Mouse (Mus musculus) lung, postnatal 0 days (tissue): Measurements from ENCODE around the gene Ergic1. TPM values are rescaled to one million over a fixed set of nuclear protein-coding genes. Genes with fewer than 3 reads are reported as not detected.

Source experiments
- ATAC-seq: fragments of 200-750 bp; cut with Nextera tagmentation; 2 replicates; pipeline ENCODE4 v1.8.0; 2017; ENCODE audit warnings: moderate library complexity
- DNase-seq: peaks from one replicate; pipeline ENCODE4 v3.0.0-alpha.2; 2016; ENCODE audit warnings: low spot score
- H3K27ac ChIP-seq: fragments of 300-500 bp; sonication (generic); 2 replicates; pipeline ENCODE4 v1.5.1; 2014; ENCODE audit warnings: antibody characterized with exemption, mild to moderate bottlenecking, low read length, mixed read lengths
- H3K27me3 ChIP-seq: fragments of 300-500 bp; sonication (generic); replicated peaks from 2 replicates; pipeline ENCODE4 v1.6.1; 2014; ENCODE audit warnings: low read length, mixed read lengths; ENCODE audit not compliant: insufficient read depth
- H3K36me3 ChIP-seq: fragments of 300-500 bp; sonication (generic); 2 replicates; pipeline ENCODE4 v1.6.1; 2014; ENCODE audit warnings: low read length, mixed read lengths; ENCODE audit not compliant: insufficient read depth
- H3K4me1 ChIP-seq: fragments of 300-500 bp; sonication (generic); 2 replicates; pipeline ENCODE4 v1.6.1; 2014; ENCODE audit warnings: antibody characterized with exemption, low read depth, low read length, mixed read lengths; ENCODE audit not compliant: insufficient read depth
- H3K4me2 ChIP-seq: fragments of 300-500 bp; sonication (generic); replicated peaks from 2 replicates; pipeline ENCODE4 v1.6.1; 2014; ENCODE audit warnings: low read depth, mild to moderate bottlenecking, low read length, moderate library complexity, mixed read lengths
- H3K4me3 ChIP-seq: fragments of 300-500 bp; sonication (generic); 2 replicates; pipeline ENCODE4 v1.5.1; 2014; ENCODE audit warnings: low read depth, low read length
- H3K9ac ChIP-seq: fragments of 300-500 bp; sonication (generic); replicated peaks from 2 replicates; pipeline ENCODE4 v1.6.1; 2014; ENCODE audit warnings: low read depth, mild to moderate bottlenecking
- H3K9me3 ChIP-seq: fragments of 300-500 bp; sonication (generic); 2 replicates; pipeline ENCODE4 v1.6.1; 2016; ENCODE audit warnings: low read length, mixed read lengths
- CTCF ChIP-seq: IDR thresholded peaks from 2 replicates; pipeline ENCODE4 v1.5.1; 2016; ENCODE audit warnings: antibody characterized with exemption, mild to moderate bottlenecking
- EP300 ChIP-seq: IDR thresholded peaks from 2 replicates; pipeline ENCODE4 v1.6.1; 2016; ENCODE audit warnings: antibody characterized with exemption, mild to moderate bottlenecking, control low read depth
- WGBS: fragments of 180-500 bp; shearing (Covaris S2); extraction: QIAGEN DNeasy Blood & Tissue Kit; methylation state at CpG from one replicate; pipeline ENCODE4 v1.1.7; 2014; 5-methylcytosine and 5-hydroxymethylcytosine counted together
- polyA plus RNA-seq: library from polyadenylated mRNA; unstranded; fragments of >200 nt; fragmentation: Nextera tagmentation; extraction: Ambion mirVana; gene quantifications from 2 replicates; pipeline ENCODE4 v1.2.1, GENCODE M21; 2015

Gene Ergic1
- polyA plus RNA-seq, 1 experiment from 2014 or later, result 50.6 TPM

GRCm38 (mm10) chr17:26631811-26632327 lies 70.6 kb downstream of the Ergic1 start:
- Histone ChIP-seq H3K4me2 (no peak overlapping the region), H3K27ac (no peak overlapping the region), H3K27me3 (no peaks in the 10 kb centered on the region), H3K9ac (no peak overlapping the region), H3K4me3 (no peak overlapping the region), H3K4me1 (no peaks in the 10 kb centered on the region), H3K9me3 (no peaks in the 10 kb centered on the region), H3K36me3 (peaks cover 3% of the 10 kb centered on the region; the same call in 1 of the 2 replicates)
- ATAC-seq (peak; percentile 52), DNase-seq (no peak)
- WGBS, result 74% methylated on average over 8 of the region's 8 CpGs
- TF ChIP-seq CTCF (no peak), EP300 (no peak)

GRCm38 (mm10) chr17:26633186-26633585 lies 71.9 kb downstream of the Ergic1 start:
- no peak for TF ChIP-seq CTCF
- TF ChIP-seq EP300, result no peak
- H3K4me3 ChIP-seq, result no peak overlapping the region
- no peak for DNase-seq
- no peaks in the 10 kb centered on the region for H3K4me1 ChIP-seq
- no peak for ATAC-seq
- no peaks in the 10 kb centered on the region for H3K27me3 ChIP-seq
- no peak overlapping the region for H3K4me2 ChIP-seq
- 88% methylated on average over 9 of the region's 9 CpGs for WGBS
- H3K27ac ChIP-seq, result no peak overlapping the region
- no peaks in the 10 kb centered on the region for H3K9me3 ChIP-seq
- no peak overlapping the region for H3K9ac ChIP-seq
- no peaks in the 10 kb centered on the region; the same call in 1 of the 2 replicates for H3K36me3 ChIP-seq

- no peak for DNase-seq
- Histone ChIP-seq H3K4me1 (no peaks in the 10 kb centered on the region), H3K4me3 (no peak overlapping the region), H3K9ac (no peak overlapping the region), H3K27ac (no peak overlapping the region), H3K9me3 (no peaks in the 10 kb centered on the region), H3K4me2 (no peak overlapping the region), H3K36me3 (no peaks in the 10 kb centered on the region; the same call in 1 of the 2 replicates), H3K27me3 (no peaks in the 10 kb centered on the region)
- 96% methylated on average over 9 of the region's 9 CpGs for WGBS
- ATAC-seq, result no peak
- TF ChIP-seq CTCF (no peak), EP300 (no peak)
Observed at GRCm38 (mm10) chr17:26633926-26634325, 72.6 kb downstream of the Ergic1 start.

DNA sequence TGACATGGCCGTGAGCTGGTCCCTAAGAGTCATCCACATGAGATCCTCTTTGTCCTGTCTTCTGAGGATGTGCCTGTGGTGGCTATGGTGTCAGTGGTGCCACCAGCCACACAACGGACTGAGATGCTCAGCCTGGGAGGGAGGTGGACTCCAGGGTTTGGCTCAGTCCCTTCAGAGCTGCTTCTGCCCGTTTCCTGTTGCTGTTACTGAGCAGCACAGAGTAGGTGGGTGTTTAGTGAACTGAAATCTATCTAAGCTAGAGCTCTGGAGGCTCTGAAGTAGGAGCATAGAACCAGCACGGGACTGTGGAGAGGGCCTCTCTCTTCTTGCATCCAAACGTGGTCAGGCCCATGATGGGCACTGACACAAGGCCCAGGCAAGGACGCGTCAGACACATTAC lies 73.2 kb downstream of the Ergic1 start:
- Histone ChIP-seq H3K27ac (no peak overlapping the region), H3K4me1 (no peaks in the 10 kb centered on the region), H3K9me3 (no peaks in the 10 kb centered on the region), H3K36me3 (no peaks in the 10 kb centered on the region; the same call in 1 of the 2 replicates), H3K27me3 (no peaks in the 10 kb centered on the region), H3K9ac (no peak overlapping the region), H3K4me2 (no peak overlapping the region), H3K4me3 (no peak overlapping the region)
- WGBS, result 86% methylated on average over 7 of the region's 7 CpGs
- TF ChIP-seq CTCF (no peak), EP300 (no peak)
- DNase-seq, result no peak
- no peak for ATAC-seq

DNA sequence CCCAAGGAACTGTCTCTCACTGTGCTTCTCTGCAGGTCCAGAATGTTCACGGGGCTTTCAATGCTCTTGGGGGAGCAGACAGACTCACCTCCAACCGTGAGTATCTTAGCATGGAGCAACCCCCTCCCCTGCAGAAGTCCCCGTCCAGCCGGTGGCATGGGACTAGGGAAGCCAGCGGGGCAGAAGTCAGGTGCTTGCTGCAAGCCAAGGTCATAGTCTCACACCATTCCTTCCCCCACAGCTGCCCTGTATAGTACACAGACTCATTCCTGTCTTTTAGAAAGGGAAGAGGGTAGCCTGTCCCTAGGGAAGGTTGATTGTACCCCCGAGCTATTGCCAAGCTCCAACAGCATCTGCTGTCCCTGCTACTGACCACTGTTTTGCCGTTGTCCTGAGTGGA lies 74.7 kb downstream of the Ergic1 start:
- peaks cover 7% of the 10 kb centered on the region; the same call in 1 of the 2 replicates for H3K36me3 ChIP-seq
- no peak for ATAC-seq
- WGBS, result 84% methylated on average over 7 of the region's 7 CpGs

GRCm38 (mm10) chr17:26637851-26638250 lies 76.6 kb downstream of the Ergic1 start:
- no peaks in the 10 kb centered on the region for H3K4me1 ChIP-seq
- H3K9me3 ChIP-seq, result no peaks in the 10 kb centered on the region
- H3K4me3 ChIP-seq, result no peak overlapping the region
- WGBS, result 60% methylated on average over 4 of the region's 4 CpGs
- H3K36me3 ChIP-seq, result peaks cover 13% of the 10 kb centered on the region; the same call in 1 of the 2 replicates
- no peaks in the 10 kb centered on the region for H3K27me3 ChIP-seq
- ATAC-seq (no peak), DNase-seq (no peak)
- TF ChIP-seq EP300, result no peak
- no peak for TF ChIP-seq CTCF
- no peak overlapping the region for H3K27ac ChIP-seq
- no peak overlapping the region for H3K4me2 ChIP-seq
- H3K9ac ChIP-seq, result no peak overlapping the region

More for the DNA sequence above, 74.7 kb downstream of the Ergic1 start:
- TF ChIP-seq CTCF (no peak), EP300 (no peak)
- Histone ChIP-seq H3K27ac (no peak overlapping the region), H3K4me2 (no peak overlapping the region), H3K4me3 (no peak overlapping the region), H3K9me3 (no peaks in the 10 kb centered on the region), H3K4me1 (no peaks in the 10 kb centered on the region), H3K27me3 (no peaks in the 10 kb centered on the region), H3K9ac (no peak overlapping the region)
- DNase-seq, result no peak
